Mouse (Mus musculus) adrenal gland, postnatal 4 days (tissue): ENCODE measurements around the gene Snapc4. TPM values are rescaled to one million over a fixed set of nuclear protein-coding genes. Genes with fewer than 3 reads are reported as not detected.
A peak's percentile ranks its signal among the peaks of the same experiment; 100 is the strongest.
"Not testable (repeated sequence)": the region's sequence is repeated elsewhere in the genome, so short reads cannot be mapped to it uniquely, and the experiment has no call there.

ENCODE experiments used
- DNase-seq, 2 experiments: peaks; one replicate each; pipeline ENCODE4 v3.0.0; 2021 to 2022; ENCODE audit warnings: low spot score in 2 of 2, mixed read lengths in 2 of 2
- total RNA-seq, 2 experiments: library from RNA; stranded (reverse); gene quantifications; 2 replicates each; pipeline ENCODE4 v1.2.3; 2021

The Snapc4 gene
- total RNA-seq, 2 experiments from 2014 or later: 57.3 to 58.7 TPM

GRCm38 (mm10) chr2:26387713-26388112 is 7.3 kb upstream of the Snapc4 start:
- DNase-seq: no peak

GRCm38 (mm10) chr2:26380871-26381270 is 418 bp upstream of the Snapc4 start:
- not testable (repeated sequence) for DNase-seq

- no peak for DNase-seq
Measured at GRCm38 (mm10) chr2:26372396-26372795, 8.1 kb downstream of the Snapc4 start.

GRCm38 (mm10) chr2:26368572-26368971 is 11.9 kb downstream of the Snapc4 start:
- no peak for DNase-seq

- no peak for DNase-seq
Measured at GRCm38 (mm10) chr2:26367911-26368310, 12.5 kb downstream of the Snapc4 start.

- peak; percentile 46 to 57 for DNase-seq
Measured at GRCm38 (mm10) chr2:26364738-26365465, 15.6 kb downstream of the Snapc4 start.

GRCm38 (mm10) chr2:26363481-26363880 is 17.0 kb downstream of the Snapc4 start:
- DNase-seq: no peak

- no peak for DNase-seq
Measured at GRCm38 (mm10) chr2:26362991-26363390, 17.5 kb downstream of the Snapc4 start.

- DNase-seq: no peak
Measured at GRCm38 (mm10) chr2:26360772-26361171, 19.7 kb downstream of the Snapc4 start, which contains the start of gene Card9. Gene Card9 (minus strand): TSS chr2:26360918.

GRCm38 (mm10) chr2:26359983-26360382 is 20.5 kb downstream of the Snapc4 start:
- no peak for DNase-seq

- DNase-seq: no peak
Measured at GRCm38 (mm10) chr2:26358667-26359320, 21.7 kb downstream of the Snapc4 start.

GRCm38 (mm10) chr2:26357484-26357883 is 23.0 kb downstream of the Snapc4 start:
- no peak for DNase-seq

- no peak for DNase-seq
Measured at GRCm38 (mm10) chr2:26356678-26357077, 23.8 kb downstream of the Snapc4 start.

GRCm38 (mm10) chr2:26356231-26356630 is 24.2 kb downstream of the Snapc4 start:
- DNase-seq: no peak

GRCm38 (mm10) chr2:26354401-26354800 is 26.1 kb downstream of the Snapc4 start:
- DNase-seq: no peak

- DNase-seq: no peak
Measured at GRCm38 (mm10) chr2:26353066-26353980, 27.1 kb downstream of the Snapc4 start.

GRCm38 (mm10) chr2:26352291-26352910 is 28.1 kb downstream of the Snapc4 start:
- DNase-seq: no peak

- peak; percentile 84 for DNase-seq
Measured at GRCm38 (mm10) chr2:26351358-26352290, 28.8 kb downstream of the Snapc4 start, which contains the start of gene Dnlz. Gene Dnlz (minus strand): TSS chr2:26352110.

- no peak for DNase-seq
Measured at GRCm38 (mm10) chr2:26348241-26348640, 32.2 kb downstream of the Snapc4 start.
